Mouse (Mus musculus) B cell, adult 2 months (primary cell): ENCODE measurements around the gene Pakap.

ENCODE experiments used
- DNase-seq, 2 experiments: peaks; one replicate each; pipeline ENCODE4 v3.0.0; 2022

The Pakap gene

DNA sequence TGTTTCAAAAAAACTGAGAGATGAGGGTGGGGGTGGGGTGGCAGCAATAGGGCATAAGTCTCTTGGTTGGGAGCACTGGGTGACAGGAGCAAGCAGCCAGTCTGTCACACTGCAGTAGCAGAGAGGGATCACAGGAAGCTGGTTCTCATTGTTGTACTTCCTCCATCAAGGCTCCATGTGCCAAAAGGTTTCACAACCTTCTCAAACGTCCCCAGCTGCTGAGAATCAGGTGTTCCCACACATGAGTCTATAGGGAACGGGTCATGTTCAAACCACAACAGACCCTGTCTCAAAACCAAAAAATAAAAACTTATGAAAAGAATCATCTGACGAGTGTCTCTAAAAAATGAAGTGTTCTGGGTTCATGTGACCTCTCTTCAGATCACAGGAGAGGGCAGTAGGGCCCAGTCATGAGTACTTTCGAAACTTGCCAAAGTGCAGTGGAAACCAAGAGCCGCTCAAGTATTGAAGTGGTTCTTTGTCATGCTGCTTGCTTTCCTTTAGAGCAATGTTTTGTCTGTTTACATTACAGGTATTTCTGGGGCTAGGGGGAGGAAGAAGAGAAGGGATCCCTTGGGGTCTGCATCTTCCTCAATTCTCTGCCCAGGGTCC, 362.7 kb downstream of the Pakap start:
- DNase-seq = no peak

DNA sequence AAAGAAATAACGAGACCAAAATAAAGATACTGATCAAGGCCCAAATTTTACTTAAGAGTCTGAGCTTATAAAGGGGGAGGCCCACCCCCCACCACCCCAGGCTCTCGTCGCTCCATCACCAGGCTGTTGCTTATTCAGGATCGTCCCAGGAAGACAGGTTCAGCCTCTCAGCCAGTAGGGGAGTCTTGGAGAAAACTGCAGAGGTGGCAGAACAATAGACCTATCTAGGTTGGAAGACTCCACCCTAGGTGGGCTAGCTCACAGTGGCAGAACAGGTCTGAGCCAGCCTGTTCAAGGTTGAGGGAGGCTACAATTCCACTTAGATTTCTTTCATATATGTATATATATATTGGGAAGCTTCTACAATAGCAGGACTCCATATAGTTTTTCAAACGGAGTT, 366.2 kb downstream of the Pakap start:
- no peak for DNase-seq

GRCm38 (mm10) chr4:57937292-57937691, 369.3 kb downstream of the Pakap start:
- no peak for DNase-seq

DNA sequence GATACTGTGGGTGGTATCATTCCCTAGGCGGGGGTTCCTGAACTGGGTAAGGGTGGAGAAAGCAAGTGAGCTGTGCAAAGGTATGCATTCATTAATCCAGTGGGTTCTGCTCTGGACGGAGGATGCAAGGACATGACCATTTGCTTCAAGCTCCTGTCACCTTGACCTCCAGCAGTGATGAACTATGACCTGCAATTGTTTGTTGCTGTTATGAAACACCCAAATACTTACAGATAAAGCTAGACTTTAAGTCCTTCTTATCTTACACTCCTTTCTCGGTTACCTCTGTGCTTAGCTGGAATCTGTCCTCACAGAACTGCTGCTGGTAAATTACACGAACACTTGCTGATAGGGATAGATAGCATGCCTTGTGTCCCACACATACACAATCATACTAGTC, 372.7 kb downstream of the Pakap start:
- DNase-seq = no peak

GRCm38 (mm10) chr4:57942892-57943291, 374.9 kb downstream of the Pakap start:
- no peak for DNase-seq
